Mouse (Mus musculus) macrophage (primary cell): ENCODE measurements at regions not wholly inside any gene's neighbourhood (a gene's known extent, or its start where the extent isn't known, plus 50 kb on each side); places are given as distances from the start of the nearest gene placed in this dataset.

Experiments used
- H3K27ac ChIP-seq: fragments of 350-480 bp; formaldehyde crosslinking; 2 replicates; pipeline ENCODE4 v1.9.0; 2021
- H3K36me3 ChIP-seq: fragments of 350-480 bp; formaldehyde crosslinking; 2 replicates; pipeline ENCODE4 v1.9.0; 2021; ENCODE audit errors: inconsistent target
- H3K4me3 ChIP-seq: fragments of 350-480 bp; formaldehyde crosslinking; 2 replicates; pipeline ENCODE4 v1.9.0; 2021; ENCODE audit errors: inconsistent target
- H3K79me2 ChIP-seq: fragments of 350-480 bp; formaldehyde crosslinking; 2 replicates; pipeline ENCODE4 v1.9.0; 2021; ENCODE audit errors: inconsistent target
- WGBS: methylation state at CpG from one replicate; pipeline ENCODE4 v1.1.7; 2026; ENCODE audit warnings: inconsistent platforms; ENCODE audit not compliant: missing documents; 5-methylcytosine and 5-hydroxymethylcytosine counted together

DNA sequence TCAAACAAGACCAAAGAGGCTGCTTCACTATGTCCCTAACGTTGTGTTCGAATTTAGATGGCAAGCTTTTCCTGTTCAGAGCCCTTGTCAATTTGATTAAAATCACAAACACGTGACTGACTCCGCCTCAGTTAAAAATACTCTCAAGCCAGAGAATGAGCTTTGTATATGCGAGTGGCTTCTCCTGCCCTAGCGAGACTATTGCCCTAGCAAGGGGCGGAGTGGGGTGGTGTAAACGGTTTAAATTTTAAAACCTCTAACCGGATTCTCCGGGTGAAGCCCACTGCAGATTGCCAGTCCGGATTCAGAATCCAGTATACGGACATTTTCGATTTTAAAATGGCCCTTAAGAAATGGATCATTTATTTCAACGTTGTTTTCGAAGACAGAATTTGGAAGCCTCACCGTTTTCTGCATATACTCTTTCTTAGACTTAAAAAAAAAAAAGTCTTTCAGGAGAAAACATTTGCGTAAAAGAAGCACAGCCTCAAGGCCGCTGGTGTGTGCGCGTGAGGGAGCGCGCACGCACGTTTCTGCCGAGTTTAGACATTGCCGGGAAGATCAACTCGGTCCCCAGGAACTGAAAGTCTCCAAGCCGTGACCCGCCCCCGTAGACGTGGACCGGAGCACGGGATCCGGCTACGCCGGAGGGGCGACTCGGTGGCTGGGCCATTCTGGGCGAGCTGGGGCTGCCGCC lies 64.0 kb upstream of the Foxn3 start:
- H3K27ac ChIP-seq = peak overlapping the region; percentile 41

DNA sequence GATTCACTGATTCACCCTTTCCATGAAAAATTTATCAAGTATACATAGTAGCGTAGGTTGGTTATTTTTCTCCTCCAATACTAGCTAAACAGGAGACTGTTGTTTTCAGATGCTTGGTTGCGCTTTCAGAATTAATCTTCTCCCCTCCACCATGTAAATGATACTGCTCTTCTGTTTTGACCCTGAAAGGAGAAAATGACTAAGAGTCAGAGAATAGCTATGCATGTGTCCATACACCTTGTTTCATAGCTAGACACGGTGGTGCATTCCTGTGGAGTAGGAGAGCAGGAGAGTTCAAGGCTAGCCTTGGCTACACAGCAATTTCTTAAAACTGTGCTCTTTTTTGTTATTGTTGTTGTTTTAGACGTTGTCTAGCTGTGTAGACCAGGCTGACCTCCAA lies 62.8 kb upstream of the Foxn3 start:
- Histone ChIP-seq H3K27ac (no peak overlapping the region), H3K36me3 (no peaks in the 10 kb centered on the region), H3K79me2 (no peaks in the 10 kb centered on the region), H3K4me3 (no peak overlapping the region)
- WGBS = 92% methylated on average over 4 of the region's 4 CpGs

More for the DNA sequence above, 64.0 kb upstream of the Foxn3 start:
- Histone ChIP-seq H3K36me3 (no peaks in the 10 kb centered on the region), H3K4me3 (peak overlapping the region; percentile 46), H3K79me2 (no peaks in the 10 kb centered on the region)
- WGBS = 5% methylated on average over 40 of the region's 40 CpGs

DNA sequence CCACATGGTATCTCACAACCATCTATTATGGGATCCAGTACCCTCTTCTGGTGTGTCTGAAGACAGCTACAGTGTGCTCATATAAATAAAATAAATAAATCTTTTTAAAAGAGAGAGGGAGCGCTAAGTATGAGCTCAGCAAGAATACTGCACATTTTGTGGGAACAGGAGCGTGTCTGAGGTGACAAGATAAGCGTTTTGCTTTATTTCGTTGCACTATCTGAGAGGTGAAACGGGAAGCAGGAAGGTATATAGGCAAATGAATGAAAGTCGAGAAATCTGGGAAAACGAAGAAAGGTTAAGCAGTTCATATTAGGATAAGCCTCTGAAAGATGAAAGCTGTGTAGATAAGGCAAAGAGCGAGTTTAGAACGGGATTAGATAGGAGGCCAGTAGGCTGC lies 61.7 kb upstream of the Foxn3 start:
- Histone ChIP-seq H3K4me3 (no peak overlapping the region), H3K27ac (no peak overlapping the region), H3K36me3 (no peaks in the 10 kb centered on the region), H3K79me2 (no peaks in the 10 kb centered on the region)
- 97% methylated on average over 9 of the region's 9 CpGs for WGBS

DNA sequence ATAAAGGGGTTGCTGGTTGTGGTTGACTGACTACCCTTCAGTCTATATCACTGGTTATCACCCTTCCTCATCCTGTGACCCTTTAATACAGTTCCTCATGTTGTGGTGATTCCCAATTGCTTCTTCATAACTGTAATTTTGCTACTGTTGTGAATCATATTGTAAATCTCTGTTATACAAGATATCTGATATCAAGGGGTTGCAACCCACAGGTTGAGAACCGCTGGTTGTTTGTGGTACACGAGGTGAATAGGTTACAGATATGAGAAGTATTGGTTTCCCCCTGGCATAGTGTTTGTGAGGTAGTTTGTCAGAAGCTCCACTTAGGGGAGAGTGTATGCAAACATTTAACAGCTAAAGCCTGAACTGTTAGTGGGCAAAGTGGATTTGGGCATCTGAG lies 58.9 kb upstream of the Foxn3 start:
- 50% methylated on average over 2 of the region's 2 CpGs for WGBS
- Histone ChIP-seq H3K36me3 (no peaks in the 10 kb centered on the region), H3K4me3 (no peak overlapping the region), H3K27ac (no peak overlapping the region), H3K79me2 (no peaks in the 10 kb centered on the region)

DNA sequence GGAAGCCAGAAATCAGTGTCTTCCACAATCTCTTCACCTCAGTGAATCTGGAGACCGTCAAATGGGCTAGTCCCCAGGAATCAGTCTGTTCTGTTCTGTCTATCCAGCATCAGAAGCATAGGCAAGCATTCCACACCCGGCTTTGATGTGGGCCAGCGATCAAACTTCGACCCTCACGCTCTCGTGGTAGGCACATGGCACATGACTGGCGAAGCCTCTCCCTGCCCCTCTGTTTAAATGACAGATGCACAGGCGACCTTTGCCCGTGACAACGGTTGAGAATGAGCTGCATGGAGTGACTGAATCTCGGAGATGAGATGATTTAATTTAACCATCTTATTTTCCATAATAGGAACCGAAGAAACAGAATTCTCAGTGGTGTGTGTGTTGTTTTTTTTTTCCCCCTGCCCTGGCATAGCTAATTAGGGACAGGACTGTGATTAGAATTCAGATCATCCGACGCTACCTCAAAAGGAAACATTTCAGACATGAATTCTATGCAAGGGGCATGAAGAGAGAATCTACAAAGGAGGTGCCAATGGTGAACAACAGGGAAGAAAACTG lies 53.9 kb upstream of the Foxn3 start:
- Histone ChIP-seq H3K4me3 (no peak overlapping the region), H3K79me2 (no peaks in the 10 kb centered on the region), H3K36me3 (no peaks in the 10 kb centered on the region), H3K27ac (no peak overlapping the region)
- 97% methylated on average over 14 of the region's 14 CpGs for WGBS

DNA sequence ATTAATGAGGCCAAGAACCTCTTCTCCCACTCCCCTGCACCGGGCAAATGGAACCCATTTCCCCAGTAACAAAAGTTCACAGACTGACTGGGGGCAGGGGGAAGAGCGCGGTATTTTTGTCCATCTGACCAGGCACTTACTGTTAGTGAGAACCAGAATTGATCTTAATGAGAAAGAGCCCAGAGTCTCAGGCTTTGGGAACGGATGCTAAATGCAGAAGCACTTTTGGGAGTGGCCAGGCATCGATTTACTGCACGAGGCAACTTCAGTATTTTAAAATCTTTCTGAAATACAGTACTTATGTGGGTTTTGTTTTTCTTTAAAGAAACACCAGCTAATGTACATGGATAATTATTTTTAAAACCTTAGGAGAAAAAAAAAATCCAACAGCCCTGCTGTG lies 51.0 kb upstream of the Foxn3 start:
- H3K4me3 ChIP-seq = no peak overlapping the region
- no peaks in the 10 kb centered on the region for H3K36me3 ChIP-seq
- 72% methylated on average over 6 of the region's 6 CpGs for WGBS
- H3K27ac ChIP-seq = no peak overlapping the region
- H3K79me2 ChIP-seq = no peaks in the 10 kb centered on the region
